Mouse (Mus musculus) cerebellum, adult 11-12 months (tissue): ENCODE results near the gene Olfr1258.
"Not testable (repeated sequence)": the region's sequence is repeated elsewhere in the genome, so short reads cannot be mapped to it uniquely, and the experiment has no call there.

Experiments
- DNase-seq: peaks from one replicate; pipeline ENCODE4 v3.0.0; 2022

The Olfr1258 gene

DNA sequence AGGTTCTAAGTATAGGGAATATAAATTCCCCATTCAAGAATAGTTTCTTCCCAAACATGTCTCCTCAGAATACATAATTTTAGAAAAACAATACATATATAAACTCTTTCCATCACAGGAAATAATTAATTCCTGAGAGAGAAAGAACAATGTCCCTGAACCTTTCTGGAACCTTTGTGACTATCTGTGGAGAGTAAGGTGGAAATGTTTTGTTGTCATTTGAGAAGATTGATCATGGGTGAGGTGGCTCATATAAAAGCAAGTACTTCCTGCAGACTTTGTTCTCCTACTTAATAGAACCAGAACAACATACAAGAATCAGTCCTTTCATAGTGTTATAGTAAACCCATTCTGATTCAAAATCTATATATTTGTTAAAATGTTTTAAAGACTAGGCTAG lies at the start of gene Olfr1258:
Gene Olfr1258 (plus strand): TSS at position 301 of the 400 bp plus-strand sequence.
- DNase-seq, result no peak

GRCm38 (mm10) chr2:89878137-89878536 lies 49.0 kb upstream of the Olfr1258 start, which contains the start of gene Olfr1257:
Olfr1257 (plus strand) TSS chr2:89878437.
- no peak for DNase-seq

DNA sequence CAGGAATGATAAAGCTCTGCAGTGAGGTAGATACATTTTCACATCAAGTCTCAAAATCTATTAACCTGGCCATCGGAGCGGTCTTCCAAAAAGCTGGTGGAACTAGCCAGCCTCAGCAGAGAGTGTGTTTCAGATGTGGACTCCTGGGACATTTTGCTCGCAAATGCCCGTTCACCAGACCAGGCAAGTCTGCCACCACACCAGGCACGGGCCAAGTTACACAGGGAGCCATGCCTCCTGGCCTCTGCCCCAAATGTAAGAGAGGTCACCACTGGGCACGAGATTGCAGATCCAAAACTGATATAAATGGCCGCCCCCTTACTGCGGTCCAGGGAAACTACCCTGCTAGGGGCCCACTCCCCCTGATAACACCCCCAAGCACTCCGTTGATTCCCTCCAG lies 14.5 kb upstream of the Olfr1258 start:
- not testable (repeated sequence) for DNase-seq

GRCm38 (mm10) chr2:89948564-89948963 lies 21.5 kb downstream of the Olfr1258 start, which contains the start of gene Olfr1259:
Olfr1259 (minus strand) TSS chr2:89948664.
- DNase-seq, result no peak

DNA sequence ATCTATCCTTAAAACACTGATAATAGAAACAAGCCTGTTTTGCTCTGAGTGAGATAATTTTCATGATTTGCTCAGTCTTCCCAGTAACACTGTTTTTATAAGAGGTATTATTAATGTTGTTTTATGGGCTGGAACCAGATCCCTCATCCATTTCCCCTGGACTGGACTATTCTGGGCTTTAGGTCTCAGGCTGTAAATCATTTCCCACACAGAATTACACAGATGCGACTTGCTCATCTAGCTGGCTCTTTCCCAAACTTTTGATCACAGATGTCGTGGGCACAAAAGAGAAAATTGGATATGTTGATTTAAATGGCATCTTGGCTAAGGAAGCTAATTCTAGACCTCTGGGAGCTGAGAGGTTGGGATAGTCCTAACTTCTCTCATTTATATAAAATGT lies 47.1 kb downstream of the Olfr1258 start, which contains the start of gene Olfr1260:
Gene Olfr1260 (plus strand): TSS at position 157 of the 400 bp plus-strand sequence.
- no peak for DNase-seq

GRCm38 (mm10) chr2:89977709-89978108 lies 50.6 kb downstream of the Olfr1258 start:
- DNase-seq, result no peak
